Mouse (Mus musculus) ES-Bruce4 (cell line): ENCODE measurements around the gene Lrrc20. TPM values are rescaled to one million over a fixed set of nuclear protein-coding genes. Genes with fewer than 3 reads are reported as not detected.

Source experiments
- H3K27ac ChIP-seq: 2 replicates; pipeline ENCODE4 v1.5.1; 2012; ENCODE audit warnings: low read length, inconsistent platforms; ENCODE audit not compliant: insufficient read depth
- H3K27me3 ChIP-seq: 2 replicates; pipeline ENCODE4 v1.6.1; 2012; ENCODE audit warnings: mild to moderate bottlenecking, low read length, inconsistent platforms; ENCODE audit not compliant: control insufficient read depth, poor library complexity, insufficient read depth, severe bottlenecking
- H3K36me3 ChIP-seq: 2 replicates; pipeline ENCODE4 v1.6.1; 2012; ENCODE audit warnings: inconsistent platforms, mild to moderate bottlenecking, low read length, moderate library complexity; ENCODE audit not compliant: control insufficient read depth, poor library complexity, insufficient read depth, severe bottlenecking
- H3K4me1 ChIP-seq: one replicate; pipeline ENCODE4 v1.8.1; 2011; ENCODE audit warnings: low read length; ENCODE audit not compliant: control insufficient read depth, insufficient read depth
- H3K4me3 ChIP-seq: 2 replicates; pipeline ENCODE4 v1.5.1; 2011; ENCODE audit warnings: low read depth, mild to moderate bottlenecking, low read length
- H3K9ac ChIP-seq: 2 replicates; pipeline ENCODE4 v1.6.1; 2012; ENCODE audit warnings: low read depth, mild to moderate bottlenecking, inconsistent platforms; ENCODE audit not compliant: poor library complexity, severe bottlenecking
- H3K9me3 ChIP-seq: replicated peaks from 2 replicates; pipeline ENCODE4 v1.6.1; 2012; ENCODE audit warnings: mild to moderate bottlenecking, low read length, inconsistent platforms; ENCODE audit not compliant: control insufficient read depth, poor library complexity, insufficient read depth, severe bottlenecking
- CTCF ChIP-seq: IDR thresholded peaks from one replicate; pipeline ENCODE4 v1.8.1; 2011; ENCODE audit warnings: low read depth, low read length
- EP300 ChIP-seq: IDR thresholded peaks from 2 replicates; pipeline ENCODE4 v1.6.1; 2011; ENCODE audit warnings: low read depth, low read length; ENCODE audit not compliant: insufficient read depth
- POLR2A ChIP-seq: IDR thresholded peaks from one replicate; pipeline ENCODE4 v1.8.1; 2011; ENCODE audit warnings: low read length; ENCODE audit not compliant: insufficient read depth
- polyA plus RNA-seq: library from polyadenylated mRNA; stranded (reverse); fragments of >200 nt; gene quantifications from 2 replicates; pipeline ENCODE4 v1.2.4, GENCODE M21; 2011; ENCODE audit warnings: low read depth; ENCODE audit not compliant: missing spikeins, insufficient read depth, insufficient read length

The Lrrc20 gene
- polyA plus RNA-seq, 1 experiment, result 6.4 TPM

DNA sequence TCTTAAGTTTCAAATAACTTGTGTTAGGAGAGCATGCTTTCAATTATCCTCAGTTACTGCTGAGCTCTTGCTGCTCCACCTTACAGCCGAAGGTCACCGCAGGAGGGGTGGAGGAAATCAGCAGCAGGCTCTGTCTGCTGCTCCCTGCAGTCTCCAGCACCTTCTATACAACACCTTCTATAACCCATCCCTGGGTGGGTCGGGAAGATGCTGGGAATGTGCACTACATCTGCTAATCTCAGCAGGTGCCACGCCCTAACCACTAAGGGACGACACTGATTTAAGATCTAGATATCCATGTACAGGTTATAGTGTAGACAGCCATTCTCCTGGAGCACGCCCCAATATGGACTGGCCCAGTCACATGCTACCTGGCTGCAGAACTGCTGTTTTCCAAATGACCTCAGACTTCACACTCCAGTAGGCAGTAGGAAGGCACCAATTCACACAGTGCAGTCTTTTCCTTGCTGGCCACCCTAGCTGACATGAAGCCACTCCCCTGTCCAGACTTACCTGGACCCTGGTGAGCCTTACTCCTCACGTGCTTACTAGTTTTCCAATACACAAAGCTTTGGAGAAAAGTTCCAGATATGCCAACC lies 35.3 kb upstream of the Lrrc20 start:
- Histone ChIP-seq H3K36me3 (peaks cover 10% of the 10 kb centered on the region; the same call in 1 of the 2 replicates), H3K27me3 (no peaks in the 10 kb centered on the region), H3K4me1 (peaks cover 4% of the 10 kb centered on the region), H3K9me3 (no peaks in the 10 kb centered on the region), H3K27ac (no peak overlapping the region), H3K9ac (no peak overlapping the region), H3K4me3 (no peak overlapping the region)
- TF ChIP-seq POLR2A (no peak), CTCF (no peak), EP300 (no peak)

DNA sequence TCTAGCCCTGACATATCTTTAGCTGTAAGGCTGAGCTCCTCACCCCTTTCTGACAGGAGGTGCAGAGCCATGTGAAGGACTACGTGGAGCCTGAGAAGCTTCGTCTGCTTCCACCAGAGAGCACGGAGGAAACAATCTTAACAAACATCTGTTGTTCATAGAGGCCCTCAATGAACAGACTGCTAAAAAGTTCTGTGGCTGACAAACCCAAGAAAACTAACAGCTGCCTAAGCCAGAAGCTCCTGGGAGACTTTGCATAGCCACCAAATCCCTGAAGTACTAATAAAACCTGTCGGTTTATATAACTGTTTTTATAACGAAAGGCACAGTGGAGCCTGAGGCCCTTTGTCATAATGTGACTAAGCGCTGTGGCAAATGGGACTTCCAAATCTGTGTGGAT lies 32.1 kb upstream of the Lrrc20 start:
- peaks cover 5% of the 10 kb centered on the region for H3K4me1 ChIP-seq
- no peak overlapping the region for H3K4me3 ChIP-seq
- no peaks in the 10 kb centered on the region for H3K27me3 ChIP-seq
- peaks cover 8% of the 10 kb centered on the region; the same call in 1 of the 2 replicates for H3K36me3 ChIP-seq
- no peak for TF ChIP-seq POLR2A
- TF ChIP-seq EP300, result no peak
- TF ChIP-seq CTCF, result no peak
- H3K27ac ChIP-seq, result no peak overlapping the region
- H3K9ac ChIP-seq, result no peak overlapping the region
- no peaks in the 10 kb centered on the region for H3K9me3 ChIP-seq

DNA sequence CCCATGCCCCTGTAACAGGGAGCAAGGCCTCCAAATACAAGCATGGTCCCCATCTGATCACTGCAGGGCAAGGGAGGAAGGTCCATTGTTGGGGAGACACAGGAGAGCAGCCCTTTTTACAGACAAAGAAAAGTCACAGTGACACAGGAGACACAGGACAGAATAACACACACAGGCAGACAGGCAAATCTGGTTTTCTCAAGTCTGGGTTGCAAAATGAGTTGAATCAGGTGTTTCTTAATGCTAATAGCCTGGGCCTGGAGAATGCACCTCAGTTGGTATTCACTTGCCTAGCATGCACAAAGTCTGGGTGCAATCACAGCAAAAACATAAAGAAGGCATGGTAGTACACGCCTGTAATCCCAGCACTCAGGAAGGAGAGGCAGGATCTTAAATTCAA lies 31.7 kb upstream of the Lrrc20 start:
- no peak overlapping the region for H3K4me3 ChIP-seq
- TF ChIP-seq EP300 (no peak), CTCF (no peak), POLR2A (no peak)
- peaks cover 11% of the 10 kb centered on the region for H3K36me3 ChIP-seq
- H3K9ac ChIP-seq, result no peak overlapping the region
- no peak overlapping the region; the same call in 1 of the 2 replicates for H3K27ac ChIP-seq
- H3K27me3 ChIP-seq, result no peaks in the 10 kb centered on the region
- H3K4me1 ChIP-seq, result peaks cover 6% of the 10 kb centered on the region
- H3K9me3 ChIP-seq, result no peaks in the 10 kb centered on the region

DNA sequence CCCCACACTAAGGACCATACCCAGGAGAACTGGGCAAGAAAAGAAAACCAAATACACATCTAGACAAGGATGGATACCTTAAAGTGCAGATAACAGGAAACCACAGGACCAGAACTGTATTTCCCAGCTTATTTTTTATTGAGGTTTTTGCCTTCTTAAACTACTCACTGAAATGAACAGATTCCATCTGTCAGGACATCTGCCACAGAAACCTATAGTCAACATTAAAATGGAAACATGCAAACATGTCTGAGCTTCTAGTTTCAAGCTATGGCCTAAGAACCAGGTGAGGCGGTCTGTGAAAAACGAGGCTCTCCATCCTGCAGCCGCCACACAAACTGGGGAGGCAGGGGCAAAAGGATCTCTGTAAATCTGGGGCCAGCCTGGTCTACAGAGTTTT lies 30.6 kb upstream of the Lrrc20 start:
- TF ChIP-seq EP300 (no peak), CTCF (no peak), POLR2A (no peak)
- Histone ChIP-seq H3K9me3 (no peaks in the 10 kb centered on the region), H3K9ac (no peak overlapping the region), H3K4me1 (peaks cover 6% of the 10 kb centered on the region), H3K4me3 (no peak overlapping the region), H3K27me3 (no peaks in the 10 kb centered on the region), H3K36me3 (peaks cover 20% of the 10 kb centered on the region), H3K27ac (no peak overlapping the region)

DNA sequence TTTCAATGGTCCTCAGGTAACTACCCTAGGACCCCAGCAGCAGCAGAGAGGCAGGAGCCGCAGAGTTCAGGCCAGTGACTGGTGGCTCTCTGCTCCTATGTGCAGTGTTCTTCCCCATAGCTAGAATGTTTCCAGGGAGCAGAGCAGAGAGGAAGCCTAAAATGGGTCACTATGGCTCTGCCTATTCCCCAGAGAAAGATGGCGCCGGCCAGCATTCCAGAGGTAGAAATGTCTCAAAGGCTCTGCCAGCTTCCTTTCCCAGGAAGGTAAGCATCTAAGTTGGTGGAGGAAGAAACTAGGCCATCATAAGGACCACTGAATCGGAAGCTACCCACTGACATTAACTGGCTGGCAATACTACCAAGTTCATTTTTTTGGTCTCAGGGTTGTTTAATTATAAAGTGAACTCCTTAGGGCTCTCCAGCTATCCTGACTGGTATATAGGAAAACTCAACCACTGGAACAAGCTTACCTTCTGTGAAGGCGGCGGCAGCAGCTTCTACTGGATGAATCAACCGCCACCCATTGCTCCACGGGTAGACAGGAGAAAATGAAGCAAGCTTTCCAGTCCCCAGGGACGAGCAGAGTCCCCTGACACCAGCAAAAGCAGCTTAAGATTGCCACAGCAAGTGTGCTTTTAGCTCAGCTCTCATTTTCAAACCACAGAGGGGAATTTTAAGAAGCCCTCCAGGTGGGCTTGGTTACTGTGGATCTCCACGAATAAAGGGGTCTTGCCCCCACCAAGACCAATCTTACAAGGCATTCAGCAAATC lies 27.8 kb upstream of the Lrrc20 start:
- Histone ChIP-seq H3K27me3 (no peaks in the 10 kb centered on the region), H3K4me1 (peaks cover 7% of the 10 kb centered on the region), H3K4me3 (no peak overlapping the region), H3K9ac (no peak overlapping the region), H3K9me3 (no peaks in the 10 kb centered on the region), H3K36me3 (peaks cover 21% of the 10 kb centered on the region), H3K27ac (no peak overlapping the region)
- TF ChIP-seq CTCF, result no peak

DNA sequence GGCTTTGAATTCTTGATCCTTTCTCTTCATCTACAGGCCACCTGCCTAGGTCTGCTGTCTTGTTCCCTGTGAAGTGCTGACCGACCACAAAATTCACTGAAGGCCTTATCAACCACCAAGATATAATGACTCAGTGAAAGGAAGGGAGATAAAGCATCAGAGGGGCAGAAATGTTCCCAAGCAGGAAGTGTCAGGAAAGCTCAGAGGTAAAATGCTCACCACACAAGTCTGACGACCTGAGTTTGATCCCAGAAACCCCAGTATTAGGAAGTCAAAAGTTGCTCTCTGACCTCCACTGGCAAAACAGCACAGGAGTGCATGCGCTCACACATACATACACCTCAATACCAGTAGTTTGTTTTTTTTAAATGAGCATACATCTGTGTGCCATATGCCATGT lies 26.8 kb upstream of the Lrrc20 start:
- TF ChIP-seq CTCF, result no peak
- no peak for TF ChIP-seq EP300
- no peak for TF ChIP-seq POLR2A
- H3K27ac ChIP-seq, result no peak overlapping the region
- no peak overlapping the region for H3K4me3 ChIP-seq
- peaks cover 21% of the 10 kb centered on the region for H3K36me3 ChIP-seq
- H3K9me3 ChIP-seq, result no peaks in the 10 kb centered on the region
- H3K27me3 ChIP-seq, result no peaks in the 10 kb centered on the region
- 0 out of 2 replicates have a peak overlapping the region, but pooled peaks have one; percentile 10 for H3K9ac ChIP-seq
- peaks cover 7% of the 10 kb centered on the region for H3K4me1 ChIP-seq
